Mouse (Mus musculus) lung, postnatal 0 days (tissue): ENCODE results near the gene Hsd17b12.

Source experiments
- CTCF ChIP-seq: IDR thresholded peaks from 2 replicates; pipeline ENCODE4 v1.5.1; 2016; ENCODE audit warnings: antibody characterized with exemption, mild to moderate bottlenecking
- EP300 ChIP-seq: IDR thresholded peaks from 2 replicates; pipeline ENCODE4 v1.6.1; 2016; ENCODE audit warnings: antibody characterized with exemption, mild to moderate bottlenecking, control low read depth

- TF ChIP-seq CTCF, result no peak
- no peak for TF ChIP-seq EP300
These were observed at the start of gene Hsd17b12 for GRCm38 (mm10) chr2:94157592-94158519.
